Mouse (Mus musculus) cortical plate, adult 2 months (tissue): Measurements from ENCODE around the gene Isoc2b. TPM values are rescaled to one million over a fixed set of nuclear protein-coding genes. Genes with fewer than 3 reads are reported as not detected.
A peak's percentile ranks its signal among the peaks of the same experiment; 100 is the strongest.
"Not testable (repeated sequence)": the region's sequence is repeated elsewhere in the genome, so short reads cannot be mapped to it uniquely, and the experiment has no call there.

Experiments
- H3K27ac ChIP-seq: fragments of 200-500 bp; 2 replicates; pipeline ENCODE4 v1.5.1; 2012; ENCODE audit warnings: low read length, control low read depth, inconsistent platforms; ENCODE audit not compliant: insufficient read depth
- H3K4me1 ChIP-seq: fragments of 200-500 bp; 2 replicates; pipeline ENCODE4 v1.6.1; 2011; ENCODE audit warnings: low read length; ENCODE audit not compliant: control insufficient read depth, insufficient read depth
- H3K4me3 ChIP-seq: fragments of 200-500 bp; 2 replicates; pipeline ENCODE4 v1.5.1; 2011; ENCODE audit warnings: mild to moderate bottlenecking, low read length, control low read depth; ENCODE audit not compliant: insufficient read depth
- CTCF ChIP-seq: fragments of 200-500 bp; IDR thresholded peaks from 2 replicates; pipeline ENCODE4 v1.5.1; 2011; ENCODE audit warnings: mild to moderate bottlenecking, control low read depth, low read length; ENCODE audit not compliant: insufficient read depth; ENCODE audit errors: extremely low read depth
- POLR2A ChIP-seq: fragments of 200-500 bp; IDR thresholded peaks from 2 replicates; pipeline ENCODE4 v1.6.1; 2011; ENCODE audit warnings: mild to moderate bottlenecking, low read length, control low read depth; ENCODE audit not compliant: insufficient read depth; ENCODE audit errors: extremely low read depth
- polyA plus RNA-seq: library from polyadenylated mRNA; depleted of rRNA; stranded (reverse); fragments of >200 nt; gene quantifications from 2 replicates; pipeline ENCODE4 v1.2.3, GENCODE M21; 2012; rRNA removed

Isoc2b gene
- polyA plus RNA-seq, 1 experiment = 15.7 TPM

DNA sequence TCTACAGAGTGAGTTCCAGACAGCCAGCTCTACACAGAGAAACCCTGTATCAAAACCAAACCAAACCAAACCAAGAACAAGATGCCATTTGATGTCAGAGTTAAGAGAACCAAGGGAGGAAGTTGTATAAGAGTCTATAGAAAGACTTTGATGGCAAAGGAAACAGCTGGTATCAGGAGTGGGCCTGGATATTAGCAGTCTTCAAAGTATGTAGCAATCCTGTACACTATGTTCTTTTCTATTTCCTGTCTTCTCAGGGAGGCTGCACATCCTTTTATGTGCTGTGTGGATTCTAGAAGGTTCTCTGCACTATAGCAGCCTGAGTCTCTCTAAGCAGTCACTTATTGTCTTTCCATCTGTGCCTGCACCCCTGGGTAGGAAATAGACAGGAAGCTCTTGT lies 53.5 kb downstream of the Isoc2b start:
- H3K27ac ChIP-seq = no peak overlapping the region
- peaks cover 4% of the 10 kb centered on the region; the same call in 1 of the 2 replicates for H3K4me1 ChIP-seq
- TF ChIP-seq CTCF (no peak), POLR2A (no peak)
- no peak overlapping the region for H3K4me3 ChIP-seq

- H3K4me3 ChIP-seq = peak overlapping the region; percentile 56
- H3K27ac ChIP-seq = peak overlapping the region; percentile 66
- peaks cover 4% of the 10 kb centered on the region; the same call in 1 of the 2 replicates for H3K4me1 ChIP-seq
- TF ChIP-seq POLR2A (no peak), CTCF (no peak)
Observed at GRCm38 (mm10) chr7:4813105-4813791, 56.8 kb downstream of the Isoc2b start.

DNA sequence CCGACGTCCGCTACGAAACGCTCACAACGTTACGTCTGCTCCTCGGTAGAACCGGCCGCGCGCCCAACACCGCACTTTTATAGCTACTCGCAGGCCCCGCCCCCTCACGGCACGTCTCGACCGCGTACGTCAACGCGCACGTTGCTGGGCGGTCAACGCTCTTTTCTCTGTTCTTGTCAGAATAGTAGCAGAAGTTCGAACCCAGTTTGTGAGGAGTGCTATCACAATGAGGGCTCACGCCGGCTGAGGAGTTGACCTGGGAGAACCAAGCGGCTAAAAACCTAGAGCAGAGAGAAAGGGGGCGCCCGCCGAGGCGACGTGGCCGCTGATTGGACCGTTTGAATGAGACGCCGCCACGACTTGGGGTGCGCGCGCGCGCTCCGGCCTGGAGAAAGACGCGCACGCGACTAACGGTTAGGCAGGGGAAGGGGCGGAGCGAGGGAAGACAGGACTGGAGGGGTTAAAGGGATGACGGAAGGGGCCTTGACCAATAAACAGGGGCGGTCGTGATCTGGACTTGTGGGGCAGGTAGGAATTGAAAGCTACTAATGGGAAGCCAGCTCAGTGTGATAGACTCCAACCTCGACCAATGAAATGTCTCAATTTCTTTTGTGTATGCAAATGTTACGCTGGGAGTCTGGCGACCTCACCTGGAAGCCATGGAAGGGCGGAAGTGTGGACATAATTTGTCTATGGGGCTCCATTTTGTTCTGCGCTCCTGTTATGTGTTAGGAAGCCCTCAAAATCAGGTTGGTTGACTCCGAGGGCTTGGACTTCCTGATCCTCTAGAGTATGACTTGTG lies 57.6 kb downstream of the Isoc2b start, which contains the start of gene Ube2s:
TSS of gene Ube2s (minus strand) at position 288 of the 802 bp plus-strand sequence.
- Histone ChIP-seq H3K4me1 (peaks cover 4% of the 10 kb centered on the region; the same call in 1 of the 2 replicates), H3K27ac (peak within 1 kb of the TSS; percentile 79), H3K4me3 (peak within 1 kb of the TSS; percentile 56)
- TF ChIP-seq CTCF = no peak
- peak; percentile 96 for TF ChIP-seq POLR2A

GRCm38 (mm10) chr7:4811842-4812302 lies 58.2 kb downstream of the Isoc2b start:
- Histone ChIP-seq H3K4me3 (peak overlapping the region; percentile 56), H3K27ac (no peak overlapping the region), H3K4me1 (peaks cover 4% of the 10 kb centered on the region; the same call in 1 of the 2 replicates)
- no peak for TF ChIP-seq POLR2A
- TF ChIP-seq CTCF = no peak

DNA sequence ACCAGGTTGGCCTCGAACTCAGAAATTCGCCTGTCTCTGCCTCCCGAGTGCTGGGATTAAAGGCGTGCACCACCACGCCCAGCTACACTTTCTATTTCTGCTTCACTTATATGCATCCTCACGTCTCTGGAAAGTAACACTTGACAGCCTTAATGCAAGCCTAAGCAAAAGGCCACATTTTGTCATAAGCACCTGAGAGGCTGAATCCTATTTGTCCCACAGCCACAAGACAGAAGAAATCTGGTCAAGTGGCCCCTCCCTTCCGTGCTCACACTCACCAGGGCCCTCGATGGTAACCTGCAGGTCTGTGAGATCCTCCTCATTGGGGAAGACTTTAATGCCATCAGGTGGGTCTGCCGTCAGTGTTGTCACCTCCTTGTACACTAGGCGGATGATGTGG lies 58.9 kb downstream of the Isoc2b start:
- not testable (repeated sequence) for H3K4me1 ChIP-seq, H3K27ac ChIP-seq
- peak overlapping the region; percentile 56 for H3K4me3 ChIP-seq

DNA sequence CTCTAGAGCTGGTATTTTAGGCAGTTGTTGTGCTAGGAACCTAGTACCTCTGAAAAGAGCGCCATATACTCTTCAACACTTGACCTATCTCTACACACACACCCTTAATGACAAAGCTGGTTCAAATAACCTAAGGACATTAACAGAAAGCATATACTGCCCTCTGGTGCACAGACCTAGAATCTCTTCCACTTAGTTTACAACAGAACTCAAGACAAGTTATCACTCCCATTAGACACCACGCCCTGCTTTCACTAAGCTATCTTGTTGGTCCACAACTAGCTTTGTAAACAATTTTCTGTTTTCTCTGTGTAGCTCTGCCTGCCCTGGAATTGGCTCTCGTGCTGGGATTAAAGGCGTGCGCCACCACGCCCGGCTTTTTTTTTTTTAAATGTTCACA lies 63.3 kb downstream of the Isoc2b start:
- Histone ChIP-seq H3K27ac (no peak overlapping the region), H3K4me1 (no peaks in the 10 kb centered on the region), H3K4me3 (no peak overlapping the region)
- TF ChIP-seq CTCF (0 out of 2 replicates have a peak, but pooled peaks have one; percentile 12), POLR2A (no peak)

DNA sequence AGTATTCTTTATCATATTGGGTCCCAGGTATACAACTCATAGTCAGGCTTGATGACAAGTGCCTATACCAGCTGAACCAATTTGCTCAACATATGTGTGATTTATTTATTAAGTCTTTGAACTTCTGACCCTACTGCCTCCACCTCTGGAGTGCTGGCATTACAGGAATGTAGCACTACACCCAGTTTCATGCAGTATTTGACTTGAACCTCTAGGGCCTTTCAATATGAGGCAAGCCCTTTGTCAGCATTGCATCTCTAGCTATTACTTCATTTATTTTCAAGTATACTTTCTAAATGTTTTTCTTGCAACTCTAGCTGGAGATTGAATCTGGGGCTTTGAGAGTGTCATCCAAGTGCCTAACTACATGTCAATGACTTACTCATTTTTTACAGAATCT lies 67.8 kb downstream of the Isoc2b start:
- Histone ChIP-seq H3K27ac (no peak overlapping the region), H3K4me1 (no peaks in the 10 kb centered on the region; the same call in 1 of the 2 replicates), H3K4me3 (no peak overlapping the region)
- TF ChIP-seq POLR2A (no peak), CTCF (no peak)

GRCm38 (mm10) chr7:4795767-4796433 lies 74.2 kb downstream of the Isoc2b start:
- Histone ChIP-seq H3K27ac (no peak overlapping the region), H3K4me1 (peaks cover 3% of the 10 kb centered on the region; the same call in 1 of the 2 replicates), H3K4me3 (no peak overlapping the region)
- TF ChIP-seq CTCF = peak; percentile 45; the same call in 1 of the 2 replicates
- TF ChIP-seq POLR2A = peak; percentile 32; the same call in 1 of the 2 replicates

Other genes with a start within 250 kb of the Isoc2b start
- gene Tmem86b, start 238.8 kb downstream of the Isoc2b start, polyA plus RNA-seq = 29.0 and 31.5 TPM in 2 replicates
- 143 and 145 TPM in 2 replicates for gene Ppp6r1, start 211.2 kb downstream of the Isoc2b start, polyA plus RNA-seq
- gene Hspbp1, start 185.2 kb downstream of the Isoc2b start, polyA plus RNA-seq = 107 and 108 TPM in 2 replicates
- 305 and 330 TPM in 2 replicates for gene Brsk1, start 179.7 kb downstream of the Isoc2b start, polyA plus RNA-seq
- gene Tmem150b, start 145.0 kb downstream of the Isoc2b start, polyA plus RNA-seq = 0.09 TPM in 1 of 2 replicates, not detected in the other
- 60.1 and 66.9 TPM in 2 replicates for gene Kmt5c, start 130.1 kb downstream of the Isoc2b start, polyA plus RNA-seq
- gene Cox6b2, start 117.2 kb downstream of the Isoc2b start, polyA plus RNA-seq = 15.1 and 20.3 TPM in 2 replicates
- gene Fam71e2, start 99.0 kb downstream of the Isoc2b start, polyA plus RNA-seq = not detected in 2 replicates
- 0.35 and 0.36 TPM in 2 replicates for gene Il11, start 87.4 kb downstream of the Isoc2b start, polyA plus RNA-seq
- gene Tmem190, start 87.3 kb downstream of the Isoc2b start, polyA plus RNA-seq = not detected in 2 replicates
- 4.6 and 4.9 TPM in 2 replicates for gene Tmem238, start 80.6 kb downstream of the Isoc2b start, polyA plus RNA-seq
- gene Rpl28, start 77.4 kb downstream of the Isoc2b start, polyA plus RNA-seq = 257 and 299 TPM in 2 replicates
- gene Ube2s, start 57.7 kb downstream of the Isoc2b start, polyA plus RNA-seq = 177 and 181 TPM in 2 replicates
- 135 and 143 TPM in 2 replicates for gene Shisa7, start 25.6 kb downstream of the Isoc2b start, polyA plus RNA-seq
- 11.7 and 11.8 TPM in 2 replicates for gene Isoc2a, start 6.9 kb upstream of the Isoc2b start, polyA plus RNA-seq
- gene Gm36210, start 36.3 kb upstream of the Isoc2b start, polyA plus RNA-seq = 0.31 and 0.32 TPM in 2 replicates
- gene Zfp628, start 45.0 kb upstream of the Isoc2b start, polyA plus RNA-seq = 9.7 TPM in 2 replicates
- 91.7 and 94.0 TPM in 2 replicates for gene Nat14, start 51.8 kb upstream of the Isoc2b start, polyA plus RNA-seq
- gene Ssc5d, start 55.5 kb upstream of the Isoc2b start, polyA plus RNA-seq = 3.8 and 4.1 TPM in 2 replicates
- gene Sbk2, start 94.1 kb upstream of the Isoc2b start, polyA plus RNA-seq = 0.32 and 0.48 TPM in 2 replicates
- gene Sbk3, start 100.9 kb upstream of the Isoc2b start, polyA plus RNA-seq = 1.2 TPM in 2 replicates
- 38.0 and 39.2 TPM in 2 replicates for gene Zfp579, start 125.9 kb upstream of the Isoc2b start, polyA plus RNA-seq
- gene Zfp524, start 144.2 kb upstream of the Isoc2b start, polyA plus RNA-seq = 15.3 and 15.6 TPM in 2 replicates
- 21.5 TPM in 2 replicates for gene Fiz1, start 144.4 kb upstream of the Isoc2b start, polyA plus RNA-seq
- gene Gm44973, start 145.2 kb upstream of the Isoc2b start, polyA plus RNA-seq = not detected in 2 replicates
- 28.7 and 30.0 TPM in 2 replicates for gene Zfp865, start 150.1 kb upstream of the Isoc2b start, polyA plus RNA-seq
- gene Ccdc106, start 150.3 kb upstream of the Isoc2b start, polyA plus RNA-seq = 68.6 and 70.2 TPM in 2 replicates
- gene 4632433K11Rik, start 163.9 kb upstream of the Isoc2b start, polyA plus RNA-seq = not detected in 2 replicates
- gene Zfp784, start 168.2 kb upstream of the Isoc2b start, polyA plus RNA-seq = 5.7 and 6.5 TPM in 2 replicates
- 34.4 and 36.9 TPM in 2 replicates for gene Zfp580, start 181.3 kb upstream of the Isoc2b start, polyA plus RNA-seq
- 184 TPM in 2 replicates for gene U2af2, start 191.9 kb upstream of the Isoc2b start, polyA plus RNA-seq
- gene Epn1, start 210.0 kb upstream of the Isoc2b start, polyA plus RNA-seq = 420 and 464 TPM in 2 replicates
- gene Rfpl4, start 246.7 kb upstream of the Isoc2b start, polyA plus RNA-seq = not detected in 2 replicates